Mouse (Mus musculus): ENCODE results near the gene 4930579F01Rik.
A peak's percentile ranks its signal among the peaks of the same experiment; 100 is the strongest.

The 4930579F01Rik gene

GRCm38 (mm10) chr3:138216091-138216490, 22.5 kb upstream of the 4930579F01Rik start:
- DNase-seq (ENCODE audit: low read depth, low spot score): no peak

- DNase-seq (ENCODE audit: low read depth, low spot score): peak; percentile 66
Measured at GRCm38 (mm10) chr3:138215395-138215989, 21.9 kb upstream of the 4930579F01Rik start.

- DNase-seq (ENCODE audit: low read depth, low spot score): no peak
Measured at GRCm38 (mm10) chr3:138212431-138212951, 18.9 kb upstream of the 4930579F01Rik start.

GRCm38 (mm10) chr3:138210432-138211075, 16.9 kb upstream of the 4930579F01Rik start:
- DNase-seq (ENCODE audit: low read depth, low spot score): no peak

- DNase-seq (ENCODE audit: low read depth, low spot score): no peak
Measured at GRCm38 (mm10) chr3:138208821-138209220, 15.2 kb upstream of the 4930579F01Rik start.

GRCm38 (mm10) chr3:138198722-138199068, 5.1 kb upstream of the 4930579F01Rik start:
- no peak for DNase-seq (ENCODE audit: low read depth, low spot score)

- DNase-seq (ENCODE audit: low read depth, low spot score): peak; percentile 90
Measured at GRCm38 (mm10) chr3:138197973-138198721, 4.5 kb upstream of the 4930579F01Rik start.

GRCm38 (mm10) chr3:138197556-138197955, 3.9 kb upstream of the 4930579F01Rik start:
- no peak for DNase-seq (ENCODE audit: low read depth, low spot score)

GRCm38 (mm10) chr3:138197093-138197492, 3.5 kb upstream of the 4930579F01Rik start:
- no peak for DNase-seq (ENCODE audit: low read depth, low spot score)

GRCm38 (mm10) chr3:138192260-138192659, 1.4 kb downstream of the 4930579F01Rik start:
- DNase-seq (ENCODE audit: low read depth, low spot score): no peak

GRCm38 (mm10) chr3:138185995-138186930, 7.4 kb downstream of the 4930579F01Rik start:
- no peak for DNase-seq (ENCODE audit: low read depth, low spot score)

GRCm38 (mm10) chr3:138185290-138185689, 8.3 kb downstream of the 4930579F01Rik start:
- DNase-seq (ENCODE audit: low read depth, low spot score): no peak

GRCm38 (mm10) chr3:138183371-138183770, 10.3 kb downstream of the 4930579F01Rik start:
- DNase-seq (ENCODE audit: low read depth, low spot score): no peak

GRCm38 (mm10) chr3:138182019-138182418, 11.6 kb downstream of the 4930579F01Rik start:
- no peak for DNase-seq (ENCODE audit: low read depth, low spot score)

- no peak for DNase-seq (ENCODE audit: low read depth, low spot score)
Measured at GRCm38 (mm10) chr3:138175551-138175950, 18.1 kb downstream of the 4930579F01Rik start.

- peak; percentile 40 for DNase-seq (ENCODE audit: low read depth, low spot score)
Measured at GRCm38 (mm10) chr3:138173291-138173690, 20.3 kb downstream of the 4930579F01Rik start.

GRCm38 (mm10) chr3:138162553-138163183, 31.0 kb downstream of the 4930579F01Rik start:
- DNase-seq (ENCODE audit: low read depth, low spot score): peak; percentile 54

GRCm38 (mm10) chr3:138161623-138162022, 32.0 kb downstream of the 4930579F01Rik start:
- DNase-seq (ENCODE audit: low read depth, low spot score): no peak

GRCm38 (mm10) chr3:138156651-138157050, 37.0 kb downstream of the 4930579F01Rik start:
- no peak for DNase-seq (ENCODE audit: low read depth, low spot score)

GRCm38 (mm10) chr3:138155062-138155461, 38.6 kb downstream of the 4930579F01Rik start:
- no peak for DNase-seq (ENCODE audit: low read depth, low spot score)

GRCm38 (mm10) chr3:138148811-138149210, 44.8 kb downstream of the 4930579F01Rik start:
- peak; percentile 65 for DNase-seq (ENCODE audit: low read depth, low spot score)
